Mouse (Mus musculus): ENCODE results near the gene Actn4.

GRCm38 (mm10) chr7:28953476-28954376, 8.4 kb downstream of the Actn4 start:
- TF ChIP-seq CTCF (IDR thresholded peaks at IDR 0.05; ENCODE audit: borderline replicate concordance, extremely low read depth, insufficient read depth, insufficient read length): no peak
- TF ChIP-seq POLR2A (IDR thresholded peaks at IDR 0.05; ENCODE audit: borderline replicate concordance, extremely low read depth, insufficient read depth, insufficient read length, poor library complexity, severe bottlenecking): no peak
